Mouse (Mus musculus): ENCODE results near the gene Grid1.
A peak's percentile ranks its signal among the peaks of the same experiment; 100 is the strongest.

Grid1 gene

DNA sequence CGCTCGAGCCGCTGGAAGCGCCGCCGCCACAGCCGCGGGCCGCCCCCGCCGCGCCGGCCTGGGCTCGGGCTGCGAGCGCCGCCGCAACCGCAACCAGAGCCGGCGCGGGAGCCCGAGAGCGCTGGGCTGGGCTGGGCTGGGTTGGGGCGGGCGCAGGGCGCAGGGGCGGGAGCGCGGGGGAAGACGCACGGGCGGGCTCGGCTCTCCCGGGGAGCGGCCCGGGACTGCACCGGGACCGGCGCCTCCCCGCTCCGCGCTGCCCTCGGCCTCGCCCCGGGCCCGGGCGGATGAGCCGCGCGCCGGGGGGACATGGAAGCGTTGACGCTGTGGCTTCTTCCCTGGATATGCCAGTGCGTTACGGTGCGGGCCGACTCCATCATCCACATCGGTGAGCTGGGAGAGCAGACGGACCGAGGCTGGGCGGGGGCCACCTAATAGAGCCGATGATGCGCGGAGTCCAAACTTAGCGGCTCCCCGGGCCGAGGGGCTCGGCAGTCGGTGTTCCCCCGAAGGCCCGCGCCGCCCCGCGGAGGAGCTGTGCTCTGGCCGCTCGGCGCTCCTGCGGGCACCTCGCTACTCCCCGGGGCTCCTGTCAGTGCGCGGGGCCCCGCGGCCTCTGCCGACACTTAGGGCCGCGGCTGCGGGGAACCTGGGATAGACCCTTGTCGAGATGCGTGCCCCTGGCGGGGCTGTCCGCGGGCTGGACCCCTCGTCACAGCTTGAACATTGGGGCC lies at the start of gene Grid1:
TSS of gene Grid1 (plus strand) at position 190 of the 734 bp plus-strand sequence.
- no peak for DNase-seq (ENCODE audit: low spot score)

DNA sequence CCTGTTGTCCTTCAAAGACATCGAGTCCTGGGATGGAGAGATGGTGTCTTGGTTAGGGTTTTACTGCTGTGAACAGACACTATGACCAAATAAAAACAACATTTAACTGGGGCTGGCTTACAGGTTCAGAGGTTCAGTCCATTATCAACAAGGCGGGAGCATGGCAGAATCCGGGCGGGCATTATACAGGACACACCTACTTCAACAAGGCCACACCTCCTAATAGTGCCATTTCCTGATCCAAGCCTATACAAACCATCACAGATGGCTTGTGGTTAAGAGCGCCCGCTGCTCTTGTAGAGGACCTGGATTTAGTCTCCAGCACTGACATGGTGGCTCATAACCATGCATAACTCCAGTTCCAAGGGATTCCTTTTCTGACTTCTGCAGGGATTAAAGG lies 49.4 kb upstream of the Grid1 start:
- DNase-seq (ENCODE audit: low spot score) = no peak

DNA sequence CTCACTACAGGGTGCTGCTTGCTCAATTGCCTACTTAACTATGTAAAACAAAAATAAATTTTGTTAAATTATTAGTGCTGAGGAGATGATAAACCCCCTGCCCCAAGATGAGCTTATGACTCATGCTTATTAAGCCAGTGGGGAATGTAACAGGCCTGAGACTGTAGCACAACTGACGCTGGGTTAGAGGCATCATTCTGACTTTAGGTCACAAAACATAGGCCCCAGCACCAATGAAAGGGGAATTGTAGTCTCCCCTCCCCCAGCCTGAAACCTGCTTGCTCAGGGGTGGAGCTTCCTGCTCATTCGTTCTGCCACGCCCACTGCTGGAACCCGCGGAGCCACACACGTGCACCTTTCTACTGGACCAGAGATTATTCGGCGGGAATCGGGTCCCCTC lies 48.3 kb upstream of the Grid1 start:
- no peak for DNase-seq (ENCODE audit: low spot score)

DNA sequence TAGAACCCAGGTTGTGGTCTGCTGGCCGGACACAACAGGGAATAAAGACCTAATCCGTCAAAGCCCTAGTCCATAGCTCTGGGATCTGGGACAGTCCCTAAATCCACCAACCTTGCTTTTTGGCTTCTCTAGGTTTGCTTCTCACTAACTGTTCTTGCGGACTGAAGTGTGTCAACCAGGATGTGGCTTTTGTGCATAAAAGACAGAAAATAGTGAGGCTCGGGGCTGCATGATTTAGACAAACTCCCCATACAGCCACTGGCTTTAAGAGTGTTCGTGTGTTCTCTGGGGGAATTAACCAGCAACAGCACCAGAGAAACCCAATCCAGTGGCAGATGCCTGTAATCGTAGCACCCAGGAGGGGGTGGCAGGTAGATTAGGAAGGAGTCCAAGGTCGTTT lies 47.8 kb upstream of the Grid1 start:
- DNase-seq (ENCODE audit: low spot score) = no peak

DNA sequence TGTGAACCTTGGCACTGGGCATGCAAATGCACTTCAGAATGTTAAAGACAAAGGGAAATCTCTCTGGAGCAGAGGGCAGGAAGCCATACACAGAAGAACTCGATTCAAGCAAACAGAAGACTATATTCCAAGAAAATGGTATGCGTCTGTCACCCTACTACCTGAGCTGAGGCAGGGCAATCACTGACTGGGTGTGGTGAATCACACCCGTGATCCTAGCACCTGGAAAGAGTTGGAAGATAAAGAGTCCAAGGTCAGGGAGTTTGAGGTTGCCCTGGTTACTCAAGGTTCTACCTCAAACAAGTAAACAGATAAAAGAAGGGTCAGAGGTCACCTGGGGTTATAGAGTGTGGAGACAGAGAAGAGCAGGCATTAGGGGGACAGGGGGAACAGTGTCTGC lies 46.2 kb upstream of the Grid1 start:
- DNase-seq (ENCODE audit: low spot score) = no peak

DNA sequence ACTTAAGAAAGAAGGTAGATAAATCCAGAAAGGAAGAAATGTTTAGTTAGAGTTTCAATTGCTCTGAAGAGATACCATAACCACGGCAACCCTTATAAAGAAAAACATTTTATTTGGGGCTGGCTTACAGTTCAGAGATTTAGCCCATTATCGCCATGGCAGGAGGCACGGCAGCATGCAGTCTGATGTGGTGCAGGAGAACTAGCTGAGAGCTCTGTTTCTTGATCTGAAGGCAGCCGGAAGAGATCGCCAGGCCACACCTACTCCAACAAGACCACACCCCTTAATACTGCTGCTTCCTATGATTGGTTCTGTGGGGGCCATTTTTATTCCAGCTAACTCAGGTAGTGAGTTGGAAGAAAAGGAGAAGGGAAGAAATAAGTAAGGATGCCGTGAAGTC lies 45.7 kb upstream of the Grid1 start:
- no peak for DNase-seq (ENCODE audit: low spot score)

DNA sequence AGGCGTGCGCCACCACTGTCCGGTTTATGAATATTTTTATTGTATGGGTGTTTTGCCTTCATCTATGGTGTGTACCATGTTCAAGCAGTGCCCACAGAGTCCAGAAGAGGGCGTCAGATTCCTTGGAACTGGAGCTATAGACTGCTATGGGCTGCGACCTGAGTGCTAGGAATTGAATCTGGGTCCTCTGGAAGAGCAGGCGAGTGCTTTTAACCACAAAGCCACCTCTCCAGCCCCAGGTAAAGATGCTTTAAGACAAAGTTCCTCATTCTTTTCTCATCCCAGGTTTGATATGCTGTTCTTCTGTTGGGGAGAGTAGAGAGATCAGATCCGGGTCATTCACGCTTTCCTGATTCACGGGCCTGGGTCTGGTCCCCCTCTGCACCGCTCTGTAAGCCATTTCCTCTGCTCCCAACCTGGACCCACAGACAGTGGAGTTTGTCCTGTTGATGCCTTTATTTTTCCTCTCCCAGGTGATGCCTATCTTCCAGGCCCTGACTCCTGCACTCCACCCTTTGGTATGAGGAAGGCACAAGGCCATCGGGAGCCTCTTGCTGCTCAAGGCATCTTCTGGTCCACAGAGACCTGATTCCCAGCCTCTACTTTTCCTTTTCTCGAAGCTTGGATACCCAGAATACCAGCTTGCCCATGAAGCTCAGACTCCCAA lies 43.1 kb upstream of the Grid1 start:
- no peak for DNase-seq (ENCODE audit: low spot score)

DNA sequence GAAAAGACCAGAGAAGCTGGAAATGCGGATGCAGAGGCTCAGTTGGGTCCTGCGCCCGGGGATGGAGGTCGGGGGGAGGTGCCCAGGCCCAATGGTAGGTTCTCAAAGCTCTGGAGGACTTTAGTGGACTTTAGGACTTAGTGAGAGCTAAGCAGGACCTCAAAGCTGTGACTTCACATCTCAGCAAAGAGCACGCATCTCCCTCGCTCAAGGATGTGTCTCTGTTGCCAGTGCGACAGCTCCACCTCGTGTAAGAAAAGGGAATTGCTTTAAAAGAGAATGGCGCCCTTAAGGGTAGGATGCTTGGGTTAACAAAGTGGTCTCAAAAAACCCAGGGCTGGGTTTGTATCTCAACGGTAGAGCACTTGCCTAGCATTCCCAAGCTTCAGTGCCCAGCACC lies 42.1 kb upstream of the Grid1 start:
- DNase-seq (ENCODE audit: low spot score) = peak; percentile 69

DNA sequence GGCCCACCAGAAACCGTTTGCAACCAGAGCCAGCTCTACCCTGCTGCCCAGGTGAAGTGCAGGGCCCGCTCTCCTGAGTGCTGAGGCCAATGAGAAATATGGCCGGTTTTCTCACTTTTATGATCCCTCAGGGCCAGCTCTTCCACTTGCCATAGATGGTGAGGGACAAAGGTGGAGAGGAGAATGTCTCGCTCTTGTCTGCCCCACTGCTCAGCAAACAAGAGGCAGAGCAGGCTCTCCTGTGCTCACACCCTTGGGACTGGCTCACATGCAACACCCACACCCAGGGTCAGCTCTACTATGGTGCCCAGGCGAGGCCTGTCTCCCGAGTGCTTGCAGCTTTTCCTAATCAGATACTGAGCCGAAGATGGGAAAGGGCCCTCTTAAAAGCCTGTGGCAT lies 41.1 kb upstream of the Grid1 start:
- DNase-seq (ENCODE audit: low spot score) = no peak

DNA sequence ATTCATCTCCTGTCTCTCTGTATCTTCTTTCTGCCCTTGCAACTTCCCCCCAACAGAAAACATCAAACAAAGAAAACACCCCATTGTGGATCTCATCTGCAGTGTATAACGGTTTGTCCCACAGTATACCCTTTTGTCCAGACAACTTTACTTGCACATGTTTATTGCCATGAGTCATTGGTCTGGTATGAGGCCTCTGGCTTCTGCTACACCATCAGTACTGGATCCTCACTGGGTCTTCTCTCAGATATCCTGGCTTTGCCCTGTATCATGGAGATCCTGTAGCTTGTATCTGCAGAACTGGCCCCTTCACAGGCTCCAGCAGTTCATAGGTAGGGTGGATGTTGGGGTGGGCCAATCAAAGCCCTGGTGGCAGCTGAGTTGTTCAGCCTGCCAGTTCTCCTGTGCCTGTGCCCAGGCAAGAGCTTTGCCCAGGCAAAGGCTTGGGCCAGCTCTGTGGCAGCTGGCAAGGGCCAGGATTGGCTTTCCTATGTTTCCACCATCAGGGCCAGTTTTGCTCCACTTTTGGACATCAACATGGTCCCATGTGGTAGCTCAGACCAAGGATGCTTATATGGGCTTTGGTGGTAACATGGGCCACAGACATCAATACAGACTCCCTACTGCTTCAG lies 26.4 kb upstream of the Grid1 start:
- no peak for DNase-seq (ENCODE audit: low spot score)

DNA sequence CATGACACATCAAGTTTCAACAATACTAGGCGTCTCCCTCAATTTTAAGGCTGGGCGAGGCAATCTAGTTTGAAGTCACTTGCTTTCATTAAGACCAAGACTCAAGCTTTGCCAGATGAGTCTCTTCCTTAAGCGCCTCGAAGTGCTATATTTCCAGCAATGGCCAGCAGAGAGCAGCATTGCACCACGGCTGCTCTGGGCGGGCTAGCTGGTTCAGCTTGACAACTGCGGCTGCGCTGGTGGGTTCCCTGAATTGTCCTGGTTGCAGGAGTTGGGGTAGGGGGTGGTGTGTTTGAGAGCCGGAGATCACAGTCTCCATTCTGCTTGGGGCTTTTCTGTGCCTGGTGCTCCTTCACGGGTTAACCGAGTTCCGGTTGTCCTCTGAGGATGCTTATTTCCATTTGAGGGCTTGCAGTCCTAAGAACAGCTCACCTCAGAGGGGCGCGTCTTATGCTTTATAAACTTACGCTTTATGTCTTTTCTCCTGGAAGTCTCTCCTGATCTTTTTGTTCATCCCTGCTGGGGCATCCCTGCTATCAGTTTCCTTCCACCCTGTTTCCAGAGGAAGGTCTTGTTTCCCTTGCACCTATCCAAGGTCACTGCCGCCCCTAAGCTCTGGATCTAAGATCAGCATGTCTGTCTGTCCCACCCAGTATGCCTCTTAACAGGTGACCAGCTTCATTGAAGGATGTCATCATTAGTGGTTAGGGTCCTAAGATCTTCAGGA lies 9.0 kb upstream of the Grid1 start:
- DNase-seq (ENCODE audit: low spot score) = peak; percentile 58

DNA sequence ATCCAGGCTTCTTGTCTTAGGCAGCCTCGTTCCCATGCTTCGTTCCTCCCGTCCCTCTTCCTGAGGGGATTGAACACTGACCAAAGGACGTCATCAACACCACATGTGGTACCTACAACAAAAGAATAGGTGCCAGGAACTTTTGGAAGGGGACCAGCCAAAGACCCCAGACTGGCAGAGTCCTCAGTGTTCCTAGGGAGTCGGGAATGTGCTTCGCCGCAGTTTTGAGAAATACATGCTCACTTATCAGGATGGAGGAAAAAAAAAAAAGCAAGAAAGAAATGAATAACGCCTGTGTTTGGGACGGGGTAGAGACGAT lies 8.5 kb upstream of the Grid1 start:
- no peak for DNase-seq (ENCODE audit: low spot score)

DNA sequence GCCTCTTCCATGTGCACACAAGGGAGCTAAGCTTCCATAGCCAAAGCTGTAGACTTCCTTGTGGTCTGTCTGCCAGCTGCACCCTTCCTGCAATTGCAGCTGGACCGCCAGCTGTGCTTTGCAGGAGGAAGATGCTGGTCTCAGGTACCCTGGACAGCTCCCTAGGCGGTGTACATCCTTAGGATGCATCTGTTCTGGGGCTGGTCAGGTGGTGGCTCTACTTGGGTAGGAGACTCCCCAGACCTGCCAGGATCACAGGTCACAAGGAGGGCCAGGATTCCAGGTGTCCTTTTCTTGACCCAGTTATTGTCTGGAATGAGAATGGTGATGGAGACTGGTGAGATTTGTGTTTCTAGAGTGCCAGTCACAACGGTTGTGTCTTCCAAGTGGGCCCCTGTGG lies 3.6 kb upstream of the Grid1 start:
- DNase-seq (ENCODE audit: low spot score) = no peak

DNA sequence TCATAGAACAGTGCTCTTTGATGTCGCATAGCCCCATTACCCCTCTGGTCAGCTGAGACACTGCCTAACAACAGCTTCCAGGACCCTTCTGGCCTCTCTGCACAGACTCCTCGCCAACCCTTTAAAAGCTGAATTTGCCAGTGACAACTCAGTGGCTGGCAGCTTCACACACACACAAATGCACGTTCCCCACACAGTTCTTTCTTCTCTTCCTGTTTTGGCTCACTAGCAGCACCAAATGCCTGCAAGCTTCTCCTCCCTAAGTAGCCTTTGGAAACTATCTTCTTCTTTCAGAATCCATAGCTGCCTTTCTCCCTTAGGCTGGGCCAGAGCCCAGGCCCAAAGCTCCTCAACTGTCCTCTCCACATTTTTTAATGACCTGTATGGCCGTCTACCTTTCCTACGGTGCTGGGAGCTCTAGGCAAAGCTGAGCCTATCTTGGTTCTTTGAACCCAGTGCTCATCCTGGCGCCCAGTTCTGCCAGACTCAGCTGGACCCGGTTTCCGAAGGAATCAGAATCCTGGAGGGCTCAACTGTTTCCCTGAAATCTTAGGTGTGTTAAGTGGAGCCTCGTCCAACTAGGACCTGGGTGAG lies 1.4 kb upstream of the Grid1 start:
- no peak for DNase-seq (ENCODE audit: low spot score)

DNA sequence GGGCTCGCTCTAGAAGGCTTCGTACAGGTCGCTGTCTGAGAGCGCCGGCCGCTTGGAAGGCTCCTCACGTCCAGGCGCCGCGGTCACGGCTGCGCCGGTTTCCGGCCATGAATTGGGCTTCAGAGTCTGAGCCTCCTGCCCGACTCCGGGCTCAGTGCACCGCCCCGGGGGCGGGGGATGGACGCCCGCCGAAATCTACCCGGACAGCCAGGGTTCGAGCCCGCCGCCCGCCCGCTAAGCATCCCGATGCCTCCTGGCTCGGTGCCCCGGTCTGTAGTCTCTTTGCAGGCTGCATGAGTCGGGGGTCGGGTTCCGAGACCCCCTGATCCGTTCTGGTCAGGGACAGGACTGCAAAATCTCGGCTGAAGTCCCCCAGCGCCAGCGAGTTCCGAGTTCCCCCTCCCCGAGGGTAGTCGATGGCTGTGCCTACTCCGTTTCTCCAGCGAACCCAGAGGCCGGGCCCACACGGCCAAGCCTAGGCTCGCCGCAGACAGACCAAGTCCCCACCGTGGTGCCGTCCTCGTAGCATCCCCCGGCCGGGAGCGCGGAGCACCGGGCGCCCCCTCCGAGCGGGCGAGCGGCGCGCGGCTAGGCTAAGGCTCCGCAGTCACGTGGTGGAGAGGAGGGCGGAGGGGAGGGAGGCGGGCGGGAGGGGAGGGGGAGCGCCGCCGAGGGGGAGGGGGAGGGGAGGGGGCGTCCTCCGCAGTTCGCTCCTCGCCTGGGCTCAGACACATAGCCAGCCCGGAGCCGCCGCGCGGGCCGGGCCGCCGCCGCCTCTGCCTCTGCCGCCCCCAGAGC lies 588 bp upstream of the Grid1 start:
- DNase-seq (ENCODE audit: low spot score) = no peak

DNA sequence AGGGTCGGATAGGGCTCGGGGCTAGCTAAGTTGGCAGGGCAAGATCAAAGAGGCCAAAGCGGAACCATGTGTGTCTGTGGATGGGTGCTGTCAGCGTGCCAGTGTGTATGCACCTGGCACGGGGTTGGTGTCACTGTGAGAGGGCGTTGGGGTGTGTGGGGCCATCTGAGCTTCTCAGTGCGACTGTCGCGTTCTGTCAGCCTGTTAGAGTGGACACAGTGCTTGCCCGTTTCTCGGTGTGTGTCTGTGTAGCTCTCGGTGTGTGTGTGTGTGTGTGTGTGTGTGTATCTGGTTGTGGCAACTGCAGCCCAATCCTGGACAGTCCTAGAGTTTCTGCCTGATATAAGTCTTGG lies 721 bp downstream of the Grid1 start:
- no peak for DNase-seq (ENCODE audit: low spot score)

DNA sequence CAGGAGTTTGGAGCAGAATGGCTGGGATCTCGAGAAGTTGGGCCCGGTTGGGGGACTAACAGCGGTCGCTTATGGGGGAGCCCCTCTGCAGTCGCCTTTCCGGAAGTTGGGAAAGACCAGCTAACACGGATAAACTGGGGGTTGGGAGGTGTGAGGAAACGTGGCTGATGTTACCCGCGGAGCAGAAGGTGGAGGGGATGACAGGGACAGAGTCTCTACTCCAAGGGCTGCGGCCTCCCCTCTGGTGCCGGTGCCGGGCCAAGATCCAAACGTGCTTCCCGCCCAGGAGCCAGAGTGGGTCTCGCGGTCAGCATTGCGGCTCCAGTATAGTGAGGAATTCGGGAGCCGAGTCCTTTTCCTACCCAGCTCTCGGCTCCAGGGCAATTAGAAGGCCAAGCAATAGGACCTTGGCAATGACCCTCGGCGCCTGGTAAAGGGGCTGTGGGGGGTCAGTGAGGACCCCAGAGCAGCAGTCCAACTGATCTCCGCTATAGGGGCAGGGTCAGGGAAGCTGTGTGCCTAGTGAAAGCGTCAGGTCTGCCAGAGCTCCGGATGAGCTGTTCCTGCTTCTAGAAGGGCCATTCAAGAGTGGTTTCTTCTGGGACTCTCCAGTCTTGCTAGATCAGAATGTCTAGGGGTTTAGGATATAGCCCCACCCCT lies 1.4 kb downstream of the Grid1 start:
- DNase-seq (ENCODE audit: low spot score) = no peak

DNA sequence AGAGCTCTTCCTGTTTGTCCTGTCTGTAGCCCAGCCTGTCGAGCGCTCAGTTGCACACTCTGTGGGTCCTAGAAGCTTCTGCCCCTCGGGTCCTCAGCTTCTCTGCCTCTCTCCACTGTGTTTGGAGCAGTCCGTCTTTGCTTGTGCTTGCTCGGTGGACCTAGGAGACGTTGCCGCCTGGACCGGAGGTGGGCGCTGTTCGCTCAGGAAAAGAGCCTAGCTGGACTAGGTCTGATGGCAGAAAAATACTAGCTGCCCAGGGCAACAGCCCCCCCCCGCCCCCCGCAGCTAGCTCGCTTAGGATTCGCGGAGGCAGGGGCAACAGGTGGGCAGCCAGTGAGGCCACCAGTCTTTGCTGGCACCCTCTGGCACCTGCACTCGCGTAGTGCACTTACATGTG lies 3.2 kb downstream of the Grid1 start:
- no peak for DNase-seq (ENCODE audit: low spot score)

DNA sequence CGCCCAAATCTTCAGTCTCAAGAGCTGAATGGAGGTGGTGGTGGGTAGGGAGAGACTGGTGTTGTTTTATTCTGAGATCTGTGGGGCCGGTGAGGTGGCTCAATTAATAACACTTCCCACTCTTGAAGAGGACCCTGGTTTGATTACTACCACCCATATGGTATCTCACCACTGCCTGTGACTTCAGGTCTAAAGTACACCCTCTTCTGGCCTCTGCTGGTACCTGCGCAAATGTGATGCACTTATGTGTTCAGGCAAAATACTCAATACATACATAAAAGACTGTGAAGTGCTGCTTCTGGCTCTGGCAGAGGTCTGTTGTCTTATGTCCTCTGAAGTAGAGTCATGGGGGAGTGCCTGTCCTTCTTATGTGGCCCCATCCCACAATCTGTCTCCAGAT lies 4.3 kb downstream of the Grid1 start:
- no peak for DNase-seq (ENCODE audit: low spot score)

DNA sequence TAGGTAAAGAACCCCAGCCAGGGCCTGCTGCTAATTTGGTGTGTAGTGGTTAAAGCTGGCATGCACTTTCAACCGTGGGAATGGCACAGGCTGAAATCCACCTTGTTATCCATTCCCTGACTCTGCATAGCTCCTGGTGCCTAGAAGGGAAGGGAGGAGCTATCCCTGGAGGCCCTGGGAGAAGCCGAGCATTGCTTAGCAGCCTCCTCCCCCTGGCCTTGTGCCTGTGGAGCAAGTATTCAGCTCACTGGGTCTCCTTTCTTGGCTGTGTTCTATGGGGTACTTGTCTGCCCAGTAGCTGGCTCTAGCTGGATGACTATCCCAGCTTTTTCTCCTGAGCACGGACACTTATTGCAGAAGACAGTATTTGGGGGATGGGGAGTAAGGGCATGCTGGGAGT lies 6.0 kb downstream of the Grid1 start:
- DNase-seq (ENCODE audit: low spot score) = no peak

DNA sequence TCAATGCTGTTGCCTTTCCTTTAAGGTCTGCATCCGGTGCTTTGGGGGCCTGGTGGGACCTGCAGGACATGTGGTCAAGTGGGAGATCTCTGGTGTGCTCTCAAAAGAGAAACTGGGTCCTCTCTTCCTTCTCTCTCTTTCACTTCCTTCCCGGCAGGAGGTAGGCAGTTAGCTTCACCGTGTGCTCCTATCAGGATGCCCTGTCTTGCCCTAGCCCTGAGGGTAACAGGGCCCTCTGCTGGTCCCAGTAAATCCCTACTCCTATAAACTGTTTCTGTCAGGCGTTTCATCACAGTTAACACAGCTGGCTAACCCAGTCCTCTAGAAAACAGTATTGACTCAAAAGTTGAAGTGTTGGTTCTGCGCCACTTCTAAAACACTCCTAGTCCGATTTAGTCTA lies 9.9 kb downstream of the Grid1 start:
- DNase-seq (ENCODE audit: low spot score) = no peak

Data from adipocyte (in vitro differentiated cells).